Mouse (Mus musculus) E14TG2a.4 (cell line): ENCODE measurements around the gene Gm37240.

Source experiments
- CTCF ChIP-seq: conservative IDR thresholded peaks from 2 replicates; pipeline ENCODE4 v1.5.1; 2014; ENCODE audit warnings: low read length
- POU5F1 ChIP-seq: IDR thresholded peaks from 2 replicates; pipeline ENCODE4 v1.6.1; 2014; ENCODE audit warnings: low read length, borderline replicate concordance

DNA sequence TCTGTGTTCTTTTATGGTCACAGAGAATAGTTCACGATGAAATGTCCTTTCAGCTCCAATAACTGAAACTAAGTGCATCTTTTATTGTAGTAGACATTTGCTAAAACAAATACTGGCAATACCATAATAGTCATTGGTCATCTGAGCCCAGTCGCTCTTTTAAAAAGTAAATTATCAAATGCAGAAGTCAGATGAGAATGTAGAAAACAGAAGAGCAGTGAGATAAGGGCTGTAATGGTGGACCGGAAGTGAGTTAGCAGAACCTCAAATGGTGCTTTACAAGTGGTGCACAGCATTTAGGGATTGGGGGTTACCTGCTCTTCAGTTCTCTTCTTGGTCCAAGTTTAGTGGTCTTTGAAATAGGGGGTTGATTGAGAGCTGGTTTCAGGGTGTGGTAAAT lies 942.4 kb downstream of the Gm37240 start:
- TF ChIP-seq POU5F1: no peak
- no peak for TF ChIP-seq CTCF
